Mouse (Mus musculus) right cerebral cortex, postnatal 14 days (tissue): ENCODE measurements around the gene Ces3a.
"Not testable (repeated sequence)": the region's sequence is repeated elsewhere in the genome, so short reads cannot be mapped to it uniquely, and the experiment has no call there.

Experiments used
- DNase-seq: peaks from one replicate; pipeline ENCODE4 v3.0.0; 2022

Ces3a gene

DNA sequence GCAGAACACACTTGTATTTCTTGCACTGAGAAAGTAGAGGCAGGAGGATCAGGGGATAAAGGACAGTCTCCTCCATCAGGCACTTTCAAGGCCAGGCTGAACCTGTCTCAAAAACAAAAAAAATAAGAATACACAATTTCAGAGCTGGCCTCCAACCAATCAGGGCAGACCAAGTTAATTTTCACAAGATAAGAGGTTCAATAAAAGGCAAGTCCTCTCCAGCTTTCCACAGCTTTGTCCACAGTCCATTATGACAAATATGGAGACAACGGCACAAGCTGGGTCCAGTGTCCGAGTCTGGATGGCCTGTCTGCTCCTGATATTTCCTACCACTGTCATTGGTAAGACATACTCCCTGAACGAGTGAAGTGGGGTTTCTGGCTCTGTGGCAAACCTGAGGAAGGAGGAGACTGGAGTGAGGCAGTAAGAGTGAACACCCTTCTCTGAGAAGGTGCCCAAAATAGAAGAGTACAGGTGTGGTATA is at the start of gene Ces3a:
Gene Ces3a, plus strand, starts transcription at position 231 of the 484 bp plus-strand sequence.
- DNase-seq, result no peak

DNA sequence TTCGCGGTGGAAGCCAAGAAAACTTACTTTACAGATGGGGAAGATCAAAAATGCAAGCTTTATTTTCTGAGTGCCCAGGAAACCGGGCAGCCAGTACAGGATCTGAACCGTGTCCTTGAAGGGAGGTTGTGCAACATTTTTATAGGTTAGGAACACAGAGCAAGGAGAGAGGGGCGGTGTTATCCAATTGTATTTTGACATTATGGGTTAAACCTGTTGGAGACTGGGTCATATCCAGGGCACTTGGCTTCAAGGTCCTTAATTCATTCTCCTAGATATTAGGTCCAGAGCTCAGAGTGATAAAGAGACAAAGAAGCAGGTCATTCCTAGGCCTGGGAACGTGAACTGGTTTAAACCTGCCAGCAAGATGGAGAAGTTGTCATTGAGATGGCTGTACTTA is 49.2 kb upstream of the Ces3a start:
- no peak for DNase-seq

DNA sequence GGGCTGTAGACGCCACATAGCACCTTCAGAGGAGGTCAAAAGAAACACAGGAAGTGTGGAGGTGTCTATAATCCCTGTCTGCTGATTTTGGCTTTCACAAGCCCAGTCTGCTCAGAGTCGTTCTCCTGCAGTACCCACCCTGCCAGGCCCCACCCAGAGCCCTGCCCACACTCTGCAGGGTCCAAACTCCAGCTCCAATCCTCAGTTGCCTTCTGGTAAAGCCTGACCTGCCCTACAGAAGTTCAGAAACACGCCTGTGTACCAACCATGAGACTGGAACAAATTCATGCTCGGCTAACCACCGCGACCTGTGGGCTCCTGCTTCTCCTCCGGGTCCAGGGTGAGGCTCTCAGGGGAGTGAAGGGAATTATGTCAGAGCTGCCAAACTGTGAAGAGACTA is 47.8 kb upstream of the Ces3a start, which contains the start of gene Ces2h:
Gene Ces2h, plus strand, starts transcription at position 268 of the 400 bp plus-strand sequence.
- no peak for DNase-seq

DNA sequence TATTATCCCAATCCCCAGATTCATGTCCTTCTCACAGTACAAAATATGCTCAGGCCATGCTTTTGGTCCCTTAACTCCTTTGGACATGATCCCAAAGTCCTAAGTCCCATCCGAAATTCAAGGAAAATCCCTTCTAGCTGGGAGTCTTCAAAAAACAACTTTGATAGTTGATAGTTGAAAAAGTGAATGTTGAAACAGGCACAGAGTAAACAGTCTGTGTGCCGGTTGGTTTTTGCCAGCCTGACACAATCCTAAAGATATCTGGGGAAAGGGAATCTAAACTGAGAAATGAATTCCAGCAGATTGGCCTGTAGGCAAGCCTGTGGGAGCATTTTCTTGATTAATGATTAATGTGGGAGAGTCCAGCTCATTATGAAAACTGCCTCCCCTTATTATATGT is 38.4 kb upstream of the Ces3a start:
- DNase-seq, result no peak

DNA sequence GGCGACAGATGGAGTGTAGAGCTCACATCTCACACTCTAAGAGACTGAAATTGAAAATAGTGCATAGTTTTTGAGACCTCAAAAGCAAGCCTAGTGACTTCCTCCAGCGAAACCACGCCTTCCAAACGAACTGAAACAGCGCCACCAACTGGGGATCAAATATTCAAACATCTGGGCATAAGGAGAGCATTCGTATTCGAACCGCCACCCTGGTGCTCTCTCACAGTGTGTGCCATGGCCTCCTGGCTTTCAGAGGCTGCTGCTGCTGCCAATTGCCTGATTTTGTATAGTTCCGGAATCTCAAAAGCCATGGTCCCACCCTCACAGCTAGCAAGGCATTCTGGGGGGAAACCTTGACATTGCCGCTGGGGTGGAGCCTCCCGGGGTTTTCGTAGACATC is 37.3 kb upstream of the Ces3a start:
- DNase-seq, result no peak

DNA sequence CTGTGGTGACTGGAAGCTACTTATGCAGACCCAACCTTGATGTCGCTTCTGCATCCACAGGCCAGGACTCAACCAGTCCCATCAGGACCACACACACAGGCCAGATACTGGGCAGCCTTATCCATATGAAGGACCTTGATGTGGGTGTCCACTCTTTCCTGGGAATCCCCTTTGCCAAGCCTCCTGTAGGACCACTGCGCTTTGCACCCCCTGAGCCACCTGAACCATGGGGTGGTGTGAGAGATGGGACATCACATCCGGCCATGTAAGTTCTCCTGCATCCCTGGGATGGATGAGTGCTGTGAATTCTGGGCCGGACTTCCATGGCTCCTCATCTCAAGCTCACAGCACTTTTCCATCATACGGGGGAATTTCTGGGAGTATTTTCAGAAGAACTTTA is 34.0 kb upstream of the Ces3a start:
- DNase-seq, result no peak

DNA sequence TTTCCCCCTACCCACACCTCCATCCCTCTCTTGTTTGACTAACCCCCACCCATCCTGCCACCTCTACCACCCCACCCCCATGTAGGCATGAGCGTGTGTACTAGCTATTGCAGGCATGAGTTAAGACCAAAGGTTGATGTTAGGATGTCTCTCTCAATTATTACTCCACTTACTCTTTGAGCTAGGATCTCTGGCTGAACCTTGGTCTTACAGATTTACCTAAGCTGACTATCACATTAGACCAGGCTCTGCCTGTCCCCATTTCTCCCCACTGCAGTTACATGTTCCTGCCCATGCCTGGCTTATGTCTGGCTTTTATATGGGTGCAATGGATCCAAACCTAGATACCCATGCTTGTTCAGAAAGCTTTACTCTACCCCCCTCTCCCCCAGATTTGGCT is 26.4 kb upstream of the Ces3a start:
- DNase-seq, result no peak

DNA sequence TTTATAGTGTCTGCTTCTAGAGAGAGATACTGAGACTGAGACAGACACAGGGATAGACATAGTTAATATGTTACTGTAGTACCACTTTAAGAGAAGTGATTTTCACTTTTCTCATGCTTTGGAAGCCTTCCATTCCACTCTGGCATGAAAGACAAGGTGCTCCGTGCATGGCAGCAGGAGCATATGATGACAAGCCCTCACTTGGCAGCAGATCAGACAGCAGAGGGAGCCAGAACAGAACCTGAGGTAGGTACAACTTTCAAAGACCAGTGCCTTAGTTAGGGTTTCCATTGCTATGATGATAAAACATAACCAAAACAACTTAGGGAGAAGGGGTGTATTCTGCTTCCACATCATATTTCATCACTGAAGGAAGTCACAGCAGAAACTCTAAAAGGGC is 25.3 kb upstream of the Ces3a start:
- no peak for DNase-seq

DNA sequence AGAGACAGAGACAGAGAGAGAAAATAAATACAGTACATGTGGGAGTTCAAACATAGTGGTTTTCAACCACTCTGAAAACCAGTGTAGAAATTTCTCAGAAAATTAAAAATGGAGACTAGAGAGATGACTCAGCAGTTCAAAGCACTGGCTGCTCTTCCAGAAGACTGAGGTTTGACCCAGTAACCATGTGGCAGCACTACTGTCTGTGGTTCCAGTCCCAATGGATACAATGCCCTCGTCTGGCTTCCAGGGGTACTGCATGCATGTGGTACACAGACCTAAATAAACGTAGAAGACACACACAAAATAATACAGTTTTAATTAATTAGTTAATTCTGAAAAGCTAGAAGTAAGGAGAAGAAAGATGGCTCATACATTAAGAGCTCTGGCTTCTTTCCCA is 23.4 kb upstream of the Ces3a start:
- DNase-seq, result no peak

DNA sequence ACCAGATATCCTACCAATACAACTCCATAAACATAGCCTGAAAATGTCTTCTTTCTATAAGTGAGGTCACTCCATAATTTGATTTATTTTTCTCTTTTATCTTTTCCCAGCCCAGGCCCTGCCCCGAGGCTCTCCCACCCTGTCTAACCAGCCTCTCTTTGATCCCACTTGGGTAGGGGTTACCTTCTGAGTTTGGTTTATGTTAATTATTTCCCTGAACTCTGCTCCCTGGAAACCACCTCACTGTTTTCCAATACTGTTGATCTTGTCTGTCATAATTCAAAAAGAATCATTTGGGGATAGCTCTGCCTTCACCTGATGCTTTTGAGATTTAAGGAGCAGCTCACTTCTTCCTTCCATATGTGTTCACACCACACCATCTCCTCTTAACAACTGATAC is 4.9 kb upstream of the Ces3a start:
- no peak for DNase-seq

DNA sequence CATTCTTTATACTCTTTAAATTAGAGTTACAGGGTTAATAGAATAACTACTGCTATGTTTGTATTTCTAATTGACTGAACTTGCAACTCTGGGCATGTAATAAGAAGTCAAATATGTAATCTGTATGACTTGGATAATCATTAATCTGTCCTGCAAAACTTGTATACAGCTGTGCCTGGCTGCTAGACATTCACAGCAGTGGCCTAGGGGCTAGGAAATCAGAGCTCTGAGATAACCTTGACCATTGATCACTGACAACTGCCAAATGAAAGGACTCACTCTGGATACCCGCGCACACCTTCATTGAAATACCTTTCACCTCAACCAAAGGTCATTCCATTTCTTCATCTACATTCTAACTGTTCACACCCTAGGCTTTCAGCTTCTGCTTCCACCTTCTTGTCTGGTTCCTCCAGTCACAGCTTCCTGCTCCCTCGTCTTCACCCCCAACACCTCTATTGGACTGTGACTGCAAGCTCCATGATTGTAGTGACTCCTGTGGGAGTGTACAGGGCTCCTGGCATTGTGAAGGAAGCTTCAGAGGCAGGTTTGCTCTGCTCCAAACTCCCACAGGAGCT is 2.5 kb upstream of the Ces3a start:
- no peak for DNase-seq

DNA sequence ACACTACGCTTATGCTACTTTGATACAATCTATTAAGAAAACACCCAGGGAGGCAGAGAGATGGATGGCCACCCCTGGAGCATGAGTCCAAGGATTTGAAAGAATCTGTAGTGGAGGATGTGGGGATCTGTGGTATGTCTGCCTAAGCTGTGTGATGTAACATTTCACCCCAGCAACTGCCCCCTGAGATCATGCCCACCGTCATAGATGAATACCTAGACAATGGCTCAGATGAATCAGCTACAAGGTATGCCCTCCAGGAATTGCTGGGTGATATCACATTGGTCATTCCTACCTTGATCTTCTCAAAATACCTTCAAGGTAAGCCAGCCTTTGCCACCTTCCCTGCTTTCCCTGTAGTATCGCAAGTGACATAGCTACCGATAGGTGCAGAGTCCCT is 7.8 kb downstream of the Ces3a start:
- no peak for DNase-seq

DNA sequence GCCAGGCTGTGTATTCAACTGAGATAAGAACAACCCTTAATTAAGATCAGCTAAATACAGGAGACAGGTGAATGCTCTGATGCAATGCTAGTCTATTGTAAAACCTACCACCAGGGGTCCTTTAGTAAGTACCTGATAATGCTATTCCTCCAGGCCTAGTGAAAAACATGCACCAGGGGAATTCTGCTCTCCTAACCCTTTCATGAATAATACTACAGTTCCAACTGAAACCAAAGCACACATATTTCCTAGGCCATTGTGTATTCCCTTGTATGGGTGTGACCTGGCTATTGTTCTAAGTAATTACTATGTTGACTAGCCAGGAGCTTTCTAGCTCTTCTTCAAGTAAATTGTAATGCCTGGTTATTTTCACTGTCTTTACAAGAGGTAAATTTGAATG is 11.7 kb downstream of the Ces3a start:
- no peak for DNase-seq

DNA sequence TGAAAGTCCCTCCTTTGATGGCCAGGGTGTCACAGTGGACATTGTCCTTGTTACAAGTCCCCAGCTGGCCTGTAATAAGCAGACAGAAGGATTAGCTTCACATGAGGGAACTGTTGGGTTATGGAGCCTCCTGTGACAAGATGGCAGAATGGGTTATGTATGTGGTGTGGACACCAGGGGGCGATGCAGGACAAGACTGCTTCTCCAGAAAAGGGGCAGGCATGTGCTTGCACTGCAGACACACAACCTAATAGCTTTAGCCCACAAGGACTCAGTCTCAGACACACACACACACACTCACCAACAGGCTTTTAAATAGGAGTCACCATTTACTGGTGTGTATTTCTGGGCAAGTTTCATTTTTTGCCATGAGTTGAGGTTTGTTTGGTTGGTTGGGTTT is 18.4 kb downstream of the Ces3a start:
- peak; percentile 36 for DNase-seq

DNA sequence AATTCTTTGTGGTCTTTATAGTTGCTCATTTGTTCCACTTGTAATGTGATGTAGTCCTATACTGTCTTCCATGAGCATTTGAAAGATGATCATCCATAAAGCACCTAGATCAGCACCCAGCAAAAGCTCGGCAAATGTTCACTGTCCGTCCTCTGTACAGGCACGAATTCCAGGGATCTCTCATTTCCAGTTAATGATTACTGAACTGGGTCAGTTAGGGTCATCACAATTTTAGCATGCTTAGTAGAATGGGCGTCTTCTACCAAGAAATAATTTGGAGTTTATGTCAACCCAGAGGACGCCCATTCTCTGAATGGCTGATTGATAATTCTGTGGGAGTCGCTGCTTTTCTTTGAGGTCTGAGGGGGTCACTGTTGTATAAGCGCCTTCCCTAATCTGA is 19.5 kb downstream of the Ces3a start:
- not testable (repeated sequence) for DNase-seq

DNA sequence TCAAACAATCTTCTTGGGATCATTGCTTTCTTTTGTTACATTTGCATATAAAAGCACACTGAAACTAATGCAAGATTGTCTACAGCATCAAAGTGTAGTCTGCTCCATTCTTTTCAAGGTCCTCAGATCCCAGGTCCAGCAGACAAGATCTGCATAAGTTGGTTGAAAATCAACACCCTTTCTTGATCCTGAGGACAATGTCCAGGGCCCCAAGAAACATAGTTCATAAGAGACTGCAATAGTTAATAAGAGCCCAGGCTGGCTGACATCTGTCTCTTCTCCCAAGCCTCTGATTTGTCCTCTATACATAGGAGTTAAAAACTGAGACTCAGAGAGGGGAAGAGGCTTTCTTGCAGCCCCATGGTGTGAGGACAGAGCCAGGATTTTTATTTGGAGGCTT is 20.6 kb downstream of the Ces3a start:
- DNase-seq, result no peak

DNA sequence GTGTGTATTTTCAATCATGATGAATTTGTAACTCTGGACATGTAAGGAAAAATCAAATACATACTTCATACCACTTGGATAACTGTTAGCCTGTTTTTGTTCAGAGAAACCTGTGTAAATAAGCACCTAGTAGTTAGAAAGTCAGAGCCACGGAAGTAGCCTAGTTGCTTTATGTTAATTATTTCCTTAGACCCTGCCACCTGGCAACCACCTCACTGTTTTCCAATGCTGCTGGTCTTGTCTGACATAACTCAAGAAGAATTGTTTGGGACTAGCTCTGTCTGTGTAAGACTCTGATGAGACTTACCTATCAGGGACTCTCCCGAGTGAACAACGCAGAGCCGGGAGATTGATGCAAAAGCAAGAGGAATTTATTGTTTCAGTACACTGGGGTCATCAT is 28.2 kb downstream of the Ces3a start:
- DNase-seq, result no peak

DNA sequence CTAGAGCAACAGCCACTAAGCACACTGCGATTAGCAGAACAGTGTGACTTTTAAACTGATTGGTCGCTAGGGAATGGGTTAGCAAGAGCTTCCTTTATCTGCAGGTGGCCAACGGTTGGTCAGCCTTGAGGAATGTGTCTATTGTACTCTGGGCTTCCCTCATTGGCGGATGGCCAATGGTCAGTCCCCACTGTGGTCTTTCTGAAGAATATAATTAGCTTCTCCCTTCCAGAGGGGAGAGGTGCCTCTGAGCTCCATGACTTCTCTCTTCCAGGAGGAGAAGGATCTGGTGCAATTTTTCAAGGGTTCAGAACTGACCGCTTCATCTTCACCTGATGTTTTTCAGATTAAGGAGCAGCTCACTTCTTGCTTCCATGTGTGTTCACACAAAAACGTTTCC is 28.7 kb downstream of the Ces3a start:
- no peak for DNase-seq

DNA sequence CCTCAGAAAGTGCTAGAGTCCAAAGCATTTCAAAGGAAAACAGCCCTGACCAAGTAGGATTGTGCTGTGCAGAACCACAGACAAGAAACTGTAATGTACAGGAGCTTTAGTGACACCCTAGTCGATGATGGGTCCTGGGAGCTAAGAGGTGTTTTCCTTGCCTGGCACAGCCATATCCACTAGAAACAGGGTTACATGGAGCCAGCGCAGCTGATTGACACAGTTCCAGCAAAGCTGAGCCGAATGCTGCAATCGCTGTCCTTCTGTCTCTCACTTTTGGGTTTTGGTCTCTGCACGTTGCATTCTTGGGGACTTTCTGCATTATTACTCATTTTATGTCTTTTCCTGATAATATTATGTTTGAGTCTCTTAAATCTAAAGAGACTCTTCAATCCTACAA is 30.2 kb downstream of the Ces3a start:
- DNase-seq, result no peak

DNA sequence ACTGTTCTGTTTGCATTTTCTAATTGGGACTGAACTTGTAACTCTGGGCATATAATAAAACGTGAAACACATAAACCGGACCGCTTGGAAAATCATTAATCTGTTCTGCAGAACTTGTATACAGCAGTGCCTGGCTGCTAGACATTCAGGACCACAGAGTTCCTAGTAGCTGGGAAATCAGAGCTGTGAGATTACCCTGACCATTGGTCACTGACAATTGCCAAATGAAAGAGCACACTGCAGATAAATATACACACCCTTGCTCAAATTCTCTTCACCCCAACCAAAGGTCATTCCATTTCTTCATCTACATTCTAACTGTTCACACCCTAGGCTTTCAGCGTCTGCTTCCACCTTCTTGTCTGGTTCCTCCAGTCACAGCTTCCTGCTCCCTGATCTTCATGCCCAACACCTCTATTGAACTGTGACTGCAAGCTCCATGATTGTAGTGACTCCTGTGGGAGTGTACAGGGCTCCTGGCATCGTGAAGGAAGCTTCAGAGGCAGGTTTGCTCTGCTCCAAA is 32.5 kb downstream of the Ces3a start:
- DNase-seq, result no peak

DNA sequence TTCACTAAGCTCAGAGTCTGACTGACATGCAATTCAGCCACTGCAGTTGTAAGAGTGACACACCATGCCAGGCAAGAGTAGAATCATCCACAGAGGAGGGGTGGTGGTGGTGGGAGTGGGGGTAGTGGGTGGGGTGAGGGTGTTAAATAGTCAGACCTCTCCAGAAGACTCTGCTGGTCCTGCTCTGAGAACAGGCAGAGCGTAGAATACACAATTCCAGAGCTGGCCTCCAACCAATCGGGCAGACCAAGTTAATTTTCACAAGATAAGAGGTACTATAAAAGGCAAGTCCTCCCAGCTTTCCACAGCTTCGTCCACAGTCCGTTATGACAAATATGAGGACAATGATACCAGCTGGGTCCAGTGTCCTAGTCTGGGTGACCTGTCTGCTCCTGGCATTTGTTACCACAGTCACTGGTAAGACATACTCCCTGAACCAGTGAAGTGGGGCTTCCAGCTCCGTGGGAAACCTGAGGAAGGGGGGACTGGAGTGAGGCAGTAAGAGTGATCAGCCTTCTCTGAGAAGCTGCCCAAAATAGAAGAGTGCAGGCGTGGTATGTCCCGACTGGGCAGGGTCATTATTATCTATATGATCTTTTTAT is 35.1 kb downstream of the Ces3a start, which contains the start of gene Ces3b:
Gene Ces3b, plus strand, starts transcription at position 305 of the 602 bp plus-strand sequence.
- DNase-seq, result no peak

DNA sequence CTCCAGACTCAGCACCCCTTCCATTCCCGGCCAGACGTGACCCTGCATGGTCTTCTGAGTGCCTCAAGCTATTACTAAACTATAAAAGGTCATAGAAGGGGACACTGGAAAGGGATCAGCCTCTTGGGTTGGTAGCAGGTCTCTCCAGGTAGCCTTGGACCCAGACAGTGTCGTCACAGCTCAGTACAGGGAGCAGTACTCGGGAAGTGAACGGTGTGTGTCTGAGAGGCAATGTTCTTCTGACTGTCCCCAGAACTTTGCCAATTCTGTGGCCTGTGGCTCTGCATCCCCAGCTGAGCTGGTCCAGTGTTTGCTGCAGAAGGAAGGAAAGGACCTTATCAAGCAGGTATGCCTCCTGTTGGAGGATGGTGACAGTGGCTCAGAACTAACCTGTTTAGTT is 39.8 kb downstream of the Ces3a start:
- DNase-seq, result not testable (repeated sequence)

DNA sequence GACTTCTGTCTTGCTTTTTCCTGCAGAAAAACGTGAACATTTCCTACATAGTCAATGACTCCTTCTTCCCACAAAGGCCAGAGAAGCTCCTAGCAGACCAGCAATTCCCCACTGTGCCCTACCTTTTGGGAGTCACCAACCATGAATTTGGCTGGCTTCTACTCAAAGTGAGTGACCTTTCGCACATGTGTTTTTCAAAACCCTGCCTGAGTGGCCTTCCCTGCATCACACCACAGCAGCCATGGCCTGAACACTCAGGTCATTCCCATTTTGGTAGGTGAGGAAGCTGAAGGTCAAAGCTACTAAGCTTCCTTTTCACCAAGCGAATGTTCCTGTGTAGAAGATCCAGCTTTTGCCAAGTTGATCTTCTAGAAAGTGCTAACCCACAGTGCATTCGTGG is 40.2 kb downstream of the Ces3a start:
- no peak for DNase-seq

DNA sequence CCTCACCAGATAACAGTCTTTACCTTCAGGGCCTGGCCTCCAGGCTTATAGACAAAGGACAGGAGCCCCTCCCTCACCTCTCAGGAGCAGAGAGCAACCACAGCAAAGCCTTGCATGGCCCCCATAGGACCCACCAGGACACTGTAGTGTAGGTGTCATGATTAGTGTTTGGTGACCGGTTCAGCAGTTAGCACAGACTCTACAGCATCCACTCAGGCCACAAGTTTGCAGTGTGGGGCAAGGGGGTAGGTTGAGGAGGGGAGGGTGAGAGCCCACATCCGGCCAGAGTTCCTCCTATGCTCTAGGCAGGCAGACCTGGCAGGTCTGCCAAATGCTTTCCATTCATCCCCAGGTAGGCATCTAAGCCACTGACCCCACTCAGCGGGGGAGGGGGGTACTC is 45.6 kb downstream of the Ces3a start:
- no peak for DNase-seq
